Mouse (Mus musculus) c-Kit-positive CD71-positive TER-119-positive erythroid progenitor cells, embryonic 14.5 days (primary cell): Measurements from ENCODE around the gene Pik3r1.
A peak's percentile ranks its signal among the peaks of the same experiment; 100 is the strongest.

ENCODE experiments used
- DNase-seq: peaks from one replicate; pipeline ENCODE4 v3.0.0-alpha.2; 2013; ENCODE audit warnings: low spot score

The Pik3r1 gene

DNA sequence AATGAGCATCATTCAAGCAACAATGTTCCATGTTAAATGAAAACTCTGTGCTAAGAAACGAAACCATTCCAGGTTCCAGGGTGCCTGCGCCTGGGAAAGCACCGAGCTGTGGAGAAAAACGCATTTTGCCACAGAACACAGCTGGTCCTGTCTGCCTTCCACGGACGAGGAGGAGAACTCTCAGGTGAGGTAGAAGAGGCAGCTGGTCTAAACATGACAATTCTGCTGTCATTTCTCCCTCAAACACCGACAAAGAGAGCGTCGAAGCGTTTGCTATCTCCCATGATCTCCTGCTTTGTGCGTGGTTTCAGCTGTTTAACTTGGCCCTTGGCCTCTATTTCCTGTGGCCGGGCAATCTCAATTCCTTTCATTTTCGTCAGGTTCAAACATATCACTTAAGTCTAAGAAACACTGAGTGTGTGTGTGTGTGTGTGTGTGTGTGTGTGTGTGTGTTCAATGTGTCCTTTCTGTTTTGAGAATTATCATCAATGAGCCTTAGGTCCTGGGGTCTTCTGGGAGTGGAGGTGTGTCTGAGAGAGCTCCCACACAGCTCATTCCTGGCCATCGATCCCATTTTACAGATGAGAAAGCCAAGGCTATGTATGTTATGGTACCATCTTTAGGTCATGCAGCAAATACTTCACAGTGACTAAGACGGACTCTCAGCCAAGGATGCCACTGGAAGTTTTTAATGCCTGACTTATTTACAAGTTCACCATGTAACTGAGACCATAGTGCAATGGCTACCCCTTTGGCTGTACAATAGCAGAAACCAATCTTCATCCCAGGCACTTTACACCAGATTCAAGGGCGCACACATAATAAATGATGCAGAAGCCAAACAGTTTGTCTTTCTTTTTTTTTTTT lies 31.3 kb downstream of the Pik3r1 start:
- no peak for DNase-seq

DNA sequence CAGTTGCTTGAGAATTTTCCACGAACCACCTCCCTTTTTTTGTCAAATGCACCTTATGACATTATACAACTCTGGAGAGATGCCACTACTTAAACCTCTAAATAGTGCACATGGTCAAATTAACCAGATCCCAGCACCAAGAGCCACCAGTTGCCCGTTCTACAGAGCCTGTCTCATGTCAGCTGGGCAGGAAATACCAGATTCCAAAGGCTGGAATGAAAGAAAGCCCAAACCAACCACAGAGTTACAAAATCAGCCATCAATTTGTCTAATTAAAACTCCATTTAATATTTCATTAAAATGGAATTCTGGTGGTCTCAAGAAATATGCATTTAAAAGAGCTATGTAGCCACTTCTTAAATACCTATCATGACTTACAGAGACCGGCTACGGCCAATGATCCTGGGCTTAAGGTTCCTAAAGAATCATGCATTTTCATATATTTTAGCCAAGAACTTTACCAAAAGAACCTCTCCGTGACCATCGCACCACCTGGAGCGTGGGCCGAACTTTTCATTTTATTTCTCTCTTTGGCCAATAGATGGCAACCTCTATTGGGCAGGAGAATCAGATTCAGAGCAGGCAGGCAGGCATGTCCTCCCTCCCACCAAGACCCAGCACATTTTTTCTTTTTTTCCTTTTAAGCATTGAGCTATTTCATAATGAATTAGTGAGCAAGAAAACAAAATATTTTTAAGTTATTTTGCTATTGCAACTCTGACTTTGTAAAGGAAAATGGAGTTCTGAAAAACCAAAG lies 32.5 kb downstream of the Pik3r1 start:
- DNase-seq: no peak

DNA sequence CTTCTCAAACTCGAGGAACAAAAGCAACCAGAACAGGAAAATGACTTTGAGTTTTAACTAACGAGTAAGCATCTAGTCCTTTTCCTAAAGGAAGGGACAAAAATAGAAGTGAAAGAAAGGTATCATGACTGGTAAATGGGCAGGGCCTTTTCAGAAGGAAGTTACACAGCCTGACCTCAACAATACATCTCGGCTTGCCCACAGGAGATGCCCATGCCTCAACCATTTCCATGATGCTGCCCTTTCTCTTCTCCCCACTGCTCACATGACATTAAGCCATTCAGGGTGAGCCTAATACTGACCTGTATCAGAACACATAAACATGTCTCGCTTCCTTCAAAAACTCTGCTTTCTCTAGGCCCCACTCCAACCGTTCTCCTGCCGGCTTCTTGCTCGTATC lies 33.8 kb downstream of the Pik3r1 start:
- DNase-seq: no peak

DNA sequence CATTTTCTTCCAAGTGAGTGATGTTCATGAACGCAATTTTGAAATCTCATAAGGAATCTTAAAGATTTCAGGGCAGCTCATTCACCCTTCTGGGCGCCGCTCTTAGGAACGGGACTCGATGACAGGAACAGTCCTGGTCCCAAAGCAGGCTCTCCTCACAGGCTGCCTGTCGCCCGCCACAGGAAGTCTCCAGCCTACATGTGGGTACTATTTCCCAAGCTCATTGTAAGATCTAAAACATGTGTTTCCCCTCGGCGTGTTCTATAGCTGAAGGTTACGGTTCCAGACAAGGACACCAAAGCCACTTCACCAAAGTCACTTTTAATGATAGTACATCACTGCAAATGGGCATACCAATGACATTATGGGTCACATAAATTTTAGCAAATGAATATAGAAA lies 35.3 kb downstream of the Pik3r1 start:
- no peak for DNase-seq

DNA sequence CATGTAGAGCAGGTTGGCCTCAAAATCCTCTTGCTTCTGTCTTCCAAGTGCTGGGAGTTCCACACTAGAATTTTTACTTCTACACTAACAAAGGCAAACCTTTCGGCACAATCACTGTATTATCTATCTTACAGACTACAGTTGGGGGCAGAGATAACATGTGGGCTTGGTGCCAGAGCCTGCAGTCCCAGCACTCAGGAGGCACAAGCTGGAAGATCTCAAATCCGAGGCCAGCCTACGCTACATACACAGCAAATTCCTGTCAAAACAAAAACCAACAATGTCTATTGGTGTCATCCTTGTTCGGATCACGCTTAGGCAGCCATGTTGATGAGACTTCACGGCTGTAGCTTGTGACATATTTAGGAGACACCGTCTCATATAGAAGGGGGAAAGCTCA lies 36.2 kb downstream of the Pik3r1 start:
- no peak for DNase-seq

DNA sequence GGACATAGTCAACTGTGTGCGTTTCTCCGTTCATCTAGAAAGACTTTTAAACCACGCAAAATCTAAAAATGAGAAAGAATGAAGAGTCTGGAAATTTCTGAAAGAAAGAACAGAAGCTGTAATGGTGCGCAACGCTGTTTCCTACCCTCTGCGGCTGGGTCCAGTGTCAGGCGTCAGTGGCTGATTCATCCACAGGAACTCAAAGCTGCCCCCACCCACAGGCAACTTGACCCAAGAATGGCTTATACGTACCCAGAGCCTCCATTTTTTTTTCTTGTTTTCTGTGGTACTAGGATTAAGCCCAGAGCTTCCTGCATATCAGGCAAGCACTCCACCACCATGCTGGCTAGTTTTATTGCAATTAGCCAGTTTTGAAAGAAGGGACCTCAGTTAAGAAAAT lies 37.7 kb downstream of the Pik3r1 start:
- DNase-seq: no peak

DNA sequence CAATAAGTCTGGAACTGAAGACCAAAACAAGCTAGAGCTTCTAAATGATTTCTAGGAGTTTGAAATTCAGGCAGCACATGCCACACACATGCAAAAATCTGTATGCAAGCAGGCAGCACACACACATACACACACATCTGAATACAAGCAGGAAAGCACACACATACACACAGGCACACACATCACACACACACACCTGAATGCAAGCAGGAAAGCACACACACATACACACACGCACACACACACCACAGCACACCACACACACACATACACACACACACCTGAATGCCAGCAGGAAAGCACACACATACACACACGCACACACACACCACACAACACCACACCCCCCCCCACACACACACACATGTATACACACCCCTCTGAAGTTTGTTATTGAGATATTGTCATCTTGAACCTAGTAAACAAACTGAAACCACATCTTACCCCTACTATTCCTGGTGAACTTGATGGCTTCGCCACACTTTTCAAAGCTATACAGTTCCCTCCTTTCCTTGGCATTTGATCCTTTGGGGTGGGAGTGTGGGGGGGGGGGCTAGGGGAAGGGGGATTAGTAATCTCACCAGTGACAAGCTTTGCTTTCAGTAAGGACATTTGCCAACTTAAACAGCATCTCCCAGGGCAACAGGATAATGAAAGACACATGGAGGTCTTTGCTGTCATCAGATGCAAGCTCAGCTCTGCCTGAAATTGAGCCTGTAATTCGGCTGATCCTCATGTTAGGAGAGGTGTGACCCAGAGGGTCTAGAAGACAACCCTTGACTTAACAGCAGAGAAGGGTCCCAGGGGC lies 38.6 kb downstream of the Pik3r1 start:
- no peak for DNase-seq

DNA sequence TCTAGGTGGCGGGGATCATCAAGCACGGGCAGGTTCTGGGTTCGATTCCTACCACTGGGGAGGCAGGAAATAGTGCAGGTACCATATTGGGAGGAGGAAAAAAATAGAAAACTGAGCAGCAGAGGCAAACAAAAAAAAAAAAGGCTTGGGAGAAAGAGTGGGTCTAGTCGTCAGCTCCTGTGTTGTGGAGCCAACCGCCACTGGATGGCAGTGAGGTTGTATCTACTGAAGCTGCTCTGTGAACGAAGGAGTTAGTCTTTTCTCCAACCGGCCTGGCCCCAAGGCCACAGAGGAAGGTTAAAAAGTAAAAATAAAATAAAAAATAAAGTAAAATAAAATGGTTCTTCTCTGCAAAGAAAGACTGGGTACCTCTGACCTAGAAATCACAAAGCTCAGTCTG lies 39.2 kb downstream of the Pik3r1 start:
- no peak for DNase-seq

DNA sequence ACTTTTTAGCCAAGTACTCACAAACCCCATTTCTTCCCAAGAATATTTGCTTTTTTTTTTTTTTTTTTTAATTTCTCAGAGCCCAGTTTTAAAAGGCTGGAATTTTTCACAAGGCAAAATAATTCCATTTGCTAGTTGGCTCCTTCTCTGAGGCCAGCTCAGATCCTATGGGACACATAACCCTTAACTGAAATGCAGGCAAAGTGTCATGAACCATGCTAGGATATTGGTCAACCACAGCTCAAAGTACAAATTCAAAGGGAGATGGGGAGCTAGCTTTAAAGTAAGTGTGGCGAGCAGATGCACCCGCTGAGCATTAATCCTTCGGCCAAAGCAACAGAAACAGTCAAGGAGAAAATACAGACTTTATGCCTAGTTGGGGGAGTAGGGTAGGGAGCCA lies 39.7 kb downstream of the Pik3r1 start:
- DNase-seq: no peak

DNA sequence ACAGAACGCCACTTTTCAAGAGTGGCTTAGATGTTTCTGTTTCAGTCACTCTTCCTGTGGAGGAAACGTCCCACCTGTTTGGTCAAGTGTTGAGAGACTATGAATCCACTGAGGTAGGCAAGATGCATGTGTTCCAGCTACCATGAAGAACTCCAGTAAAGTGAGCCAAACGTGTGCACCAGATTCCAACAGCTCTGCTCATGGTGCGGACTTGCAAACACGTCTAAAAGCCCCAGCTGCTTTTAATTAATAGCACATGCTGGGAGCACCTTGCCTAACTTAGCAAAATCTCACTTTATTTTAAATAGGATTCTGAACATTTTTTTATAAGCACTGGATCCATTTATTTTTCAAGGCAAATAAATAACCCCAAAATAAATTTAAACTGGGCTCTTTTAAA lies 40.2 kb downstream of the Pik3r1 start:
- DNase-seq: no peak

DNA sequence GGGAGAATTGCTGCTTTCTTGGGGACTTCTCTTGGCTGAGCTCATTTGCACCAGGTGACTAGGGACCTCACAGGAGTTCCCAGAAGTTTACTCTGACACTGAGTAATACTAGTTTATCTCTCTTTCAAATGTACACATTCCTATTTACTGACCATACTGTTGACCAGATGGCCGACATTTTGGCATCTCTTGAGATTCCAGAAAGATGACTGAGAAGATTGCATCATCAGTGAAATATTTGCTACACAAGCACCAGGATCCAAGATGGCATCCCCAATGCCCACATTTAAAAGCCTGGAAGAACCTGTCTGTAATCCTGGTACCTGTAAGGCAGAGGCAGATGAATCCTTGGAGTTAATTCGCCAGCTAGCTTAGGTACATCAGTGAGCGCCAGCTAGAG lies 41.1 kb downstream of the Pik3r1 start:
- no peak for DNase-seq

DNA sequence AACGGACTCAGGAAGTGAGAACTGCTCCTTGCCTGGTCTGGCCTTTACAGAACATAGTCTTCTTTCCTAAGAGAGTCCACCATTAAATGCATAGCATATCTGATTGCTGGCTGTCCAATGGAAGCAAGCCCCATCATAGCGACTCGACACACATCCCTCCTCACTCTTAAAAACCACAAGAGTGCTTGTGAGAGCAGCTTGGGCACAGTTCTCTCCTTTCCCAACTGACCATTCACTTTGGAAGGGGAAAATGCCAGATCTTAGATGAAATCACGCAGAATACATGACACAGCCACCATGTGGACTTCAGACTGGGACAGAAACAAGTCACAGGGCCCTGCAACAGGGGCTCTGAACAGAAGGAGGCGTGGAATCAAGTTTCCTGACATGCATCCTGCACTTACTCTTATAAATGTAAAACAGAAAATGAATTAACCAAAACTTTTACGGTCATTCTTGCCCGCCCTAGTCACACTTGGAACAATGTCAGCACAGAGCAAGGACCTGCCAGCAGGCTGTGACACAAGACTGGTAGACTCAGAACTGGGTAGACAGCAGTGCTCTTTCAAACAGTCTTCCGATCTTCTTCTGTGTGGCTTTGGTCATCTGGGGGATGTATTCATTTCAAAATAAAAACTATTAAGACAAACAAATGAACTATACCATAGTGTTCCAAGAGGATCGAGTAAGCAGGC lies 46.0 kb downstream of the Pik3r1 start:
- no peak for DNase-seq

DNA sequence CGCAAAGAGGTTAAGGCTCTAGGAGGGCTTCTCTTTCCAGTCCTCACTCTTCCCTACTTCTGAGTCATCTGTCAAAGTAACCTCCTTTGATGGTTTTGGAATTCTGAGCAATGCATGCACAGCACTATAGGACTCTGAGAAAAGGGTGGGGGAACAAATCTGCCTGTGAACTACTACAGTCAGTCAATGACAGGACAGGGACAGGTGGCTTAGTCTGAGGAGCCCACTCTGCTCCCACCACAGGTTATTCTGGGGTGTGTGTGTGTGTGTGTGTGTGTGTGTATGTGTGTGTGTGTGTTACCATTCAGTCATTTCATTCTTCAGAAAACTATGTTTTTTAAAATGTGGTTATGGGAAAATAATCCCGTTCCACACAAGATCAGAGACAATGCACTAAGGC lies 46.9 kb downstream of the Pik3r1 start:
- DNase-seq: no peak

DNA sequence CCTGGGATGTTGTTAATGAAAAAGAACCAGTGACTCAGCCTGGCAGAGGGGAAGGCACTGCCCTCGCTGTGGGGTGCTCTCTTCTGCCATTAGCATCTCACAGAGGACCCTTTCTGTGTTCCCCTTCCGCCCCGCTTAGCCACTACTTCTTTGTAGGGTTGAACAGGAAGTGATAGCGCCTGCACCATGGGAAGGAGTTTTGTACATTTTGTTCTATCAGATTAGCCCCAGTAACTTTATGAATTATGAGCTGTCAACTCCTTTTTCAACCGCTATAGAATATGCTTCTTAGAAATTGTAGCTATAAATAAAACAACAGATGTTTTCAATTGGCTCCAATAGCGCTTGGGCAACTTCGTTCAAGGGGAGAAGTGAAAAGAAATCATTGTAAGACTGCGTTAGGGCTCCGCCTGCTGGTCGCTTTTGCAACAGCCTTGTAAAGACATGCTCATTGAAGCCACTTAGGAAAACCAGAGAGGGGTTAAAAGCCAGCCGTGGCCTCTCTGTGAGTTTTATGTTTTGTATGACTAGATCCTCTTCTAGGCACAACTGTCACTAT lies 48.6 kb downstream of the Pik3r1 start:
- DNase-seq: peak; percentile 82

DNA sequence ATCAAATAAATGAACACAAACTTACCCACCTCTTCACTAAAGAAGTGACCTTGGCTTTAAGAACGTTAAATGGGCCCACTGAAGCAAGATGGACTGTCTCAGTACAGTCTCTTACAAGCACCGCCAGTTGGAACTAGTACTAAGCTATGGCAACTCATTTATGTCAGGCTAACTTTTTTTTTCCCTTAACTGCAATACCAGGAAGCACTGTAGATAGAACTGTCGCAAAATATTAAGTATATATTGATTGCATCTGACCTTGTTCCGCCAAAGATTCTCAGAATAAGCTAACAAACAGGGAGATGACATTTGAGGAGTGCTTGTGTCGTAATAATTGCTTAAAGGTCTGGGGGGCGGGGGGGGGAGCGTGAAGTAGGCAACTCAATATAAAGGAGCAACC lies 49.3 kb downstream of the Pik3r1 start:
- no peak for DNase-seq

DNA sequence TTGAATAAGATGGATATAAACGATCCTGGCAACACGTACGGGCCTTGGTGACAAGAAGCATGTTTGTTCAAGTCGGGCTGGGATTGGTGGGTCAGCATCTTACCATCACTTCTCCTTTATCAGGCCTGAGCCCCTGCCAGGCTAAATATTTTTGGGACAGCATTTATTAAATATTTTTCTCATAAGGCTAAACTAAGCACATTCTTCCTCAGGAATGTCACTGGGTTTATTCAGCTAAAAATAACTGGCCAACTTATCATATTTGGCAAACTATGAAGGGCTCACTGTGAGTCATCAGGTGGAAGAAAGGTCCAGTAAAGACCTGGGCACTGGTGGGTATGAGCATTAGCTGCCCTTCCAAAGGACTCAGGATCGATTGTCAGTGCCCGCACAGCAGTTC lies 50.2 kb downstream of the Pik3r1 start:
- DNase-seq: no peak

DNA sequence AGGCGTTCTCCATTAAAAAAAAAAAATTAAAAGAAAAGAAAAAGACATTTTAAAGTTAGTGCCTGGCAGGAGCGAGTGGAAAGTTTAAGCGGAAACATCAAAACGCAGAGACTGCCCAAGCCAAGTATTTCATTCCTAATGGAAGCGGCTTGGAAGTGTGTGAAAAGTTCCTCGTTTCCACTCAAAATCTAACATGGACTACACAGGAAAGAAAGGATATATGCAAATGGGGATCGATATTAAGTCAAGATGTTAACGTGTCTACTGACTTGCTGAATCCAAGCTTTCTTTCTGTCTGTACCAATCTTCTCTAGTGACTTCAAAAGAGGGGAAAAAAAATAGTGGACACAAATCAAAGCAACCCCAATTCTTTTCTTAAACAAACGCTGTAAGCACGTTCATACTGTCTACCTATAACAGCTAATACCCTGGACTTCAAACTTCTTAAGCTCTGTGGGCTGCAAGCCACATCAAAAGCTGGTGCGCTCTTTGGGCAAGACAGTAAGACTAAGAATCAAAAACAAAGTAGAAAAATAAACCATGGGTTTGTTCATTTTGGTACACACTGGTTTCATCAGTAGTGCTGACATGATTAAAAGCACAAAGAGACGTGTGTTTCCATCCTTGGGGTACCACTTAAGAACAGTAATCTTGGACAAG lies 54.5 kb downstream of the Pik3r1 start:
- no peak for DNase-seq

DNA sequence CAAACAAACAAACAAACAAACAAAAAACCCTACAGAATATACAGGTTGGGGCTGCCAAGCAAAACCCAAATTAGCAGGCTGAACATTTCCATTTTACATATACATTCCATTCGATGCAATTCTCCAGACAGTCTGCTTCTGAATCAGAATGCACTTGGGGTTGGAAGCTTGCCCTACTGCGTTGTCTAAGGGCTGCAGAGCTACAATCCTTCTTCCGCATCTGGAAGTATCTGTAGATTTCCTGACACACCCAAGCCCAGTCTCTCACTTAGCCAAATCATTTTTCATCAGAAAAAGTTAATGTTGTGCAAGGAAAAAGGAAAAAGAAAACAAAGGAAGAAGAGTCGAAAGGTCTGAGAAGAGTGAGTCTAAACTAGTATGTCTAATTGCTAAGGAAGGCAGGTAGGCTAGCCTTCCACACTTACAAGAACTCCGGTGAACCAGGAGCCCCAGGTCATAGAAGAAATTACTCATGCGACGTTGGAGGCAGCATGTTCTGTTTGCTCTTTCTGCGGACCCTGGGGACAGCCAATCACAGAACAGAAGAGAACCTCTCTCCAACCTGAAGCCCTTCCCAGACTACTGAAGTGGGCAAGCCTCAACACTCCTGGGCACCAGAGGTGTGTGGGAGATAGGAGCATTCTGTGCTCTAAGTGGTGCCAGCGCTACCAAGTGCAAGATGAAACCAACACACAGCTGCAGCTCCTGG lies 55.1 kb downstream of the Pik3r1 start:
- no peak for DNase-seq

DNA sequence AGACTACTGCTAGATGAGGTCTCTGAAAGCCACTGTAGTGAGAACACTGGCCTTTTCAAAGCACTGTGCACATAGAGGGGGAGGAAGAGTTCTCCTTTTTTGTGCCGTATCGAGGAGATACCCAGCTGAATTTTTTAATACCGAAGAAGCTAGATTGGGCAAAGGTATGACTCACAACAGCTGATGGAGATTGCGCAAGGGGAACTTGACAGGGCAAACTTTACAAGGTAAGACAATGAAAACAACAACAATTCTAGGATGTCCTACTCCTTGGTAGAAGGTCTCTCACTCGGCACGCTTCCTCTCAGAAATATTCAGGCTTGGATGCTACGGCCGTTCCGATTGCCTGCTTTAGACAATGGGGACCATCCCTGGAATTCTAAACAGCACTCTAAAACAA lies 55.9 kb downstream of the Pik3r1 start:
- no peak for DNase-seq

DNA sequence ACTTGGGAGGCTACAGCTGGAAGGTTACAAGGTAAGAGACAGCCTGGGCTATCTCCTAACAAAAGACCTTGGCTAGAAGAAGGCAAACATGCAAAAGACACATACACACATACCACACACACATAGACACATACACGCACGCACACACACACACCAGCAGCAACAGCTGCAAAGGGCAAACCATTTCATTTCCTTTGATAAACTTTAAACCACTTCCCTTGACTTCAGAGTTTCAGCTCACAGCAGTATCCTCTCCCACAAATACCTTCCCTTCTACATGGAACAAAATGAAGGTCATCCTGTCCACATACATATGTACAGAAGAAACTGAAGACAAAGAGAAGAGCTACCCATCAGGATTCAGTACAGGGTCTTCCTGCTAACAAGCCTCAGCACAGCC lies 56.7 kb downstream of the Pik3r1 start:
- no peak for DNase-seq

DNA sequence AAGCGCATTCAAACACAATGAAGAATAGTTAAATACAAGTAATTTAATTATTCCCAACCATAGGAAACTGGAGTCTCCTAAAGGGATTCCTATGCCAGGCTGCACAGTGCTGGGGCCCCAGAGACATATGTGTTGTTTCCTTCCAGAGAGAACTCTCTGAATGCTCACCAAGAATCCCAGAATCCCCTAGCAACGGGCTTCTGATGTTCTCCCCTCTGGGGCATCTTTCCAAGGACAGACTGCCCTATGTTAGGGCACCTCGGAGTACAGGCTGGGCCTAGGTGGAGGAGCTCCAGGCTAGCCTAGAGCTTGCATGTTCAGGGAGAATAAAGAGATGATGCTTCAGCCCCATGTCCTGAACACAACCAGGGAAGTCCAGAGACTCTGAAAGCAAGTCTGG lies 58.2 kb downstream of the Pik3r1 start:
- DNase-seq: no peak
